Mouse (Mus musculus) spleen, postnatal 4 days (tissue): ENCODE data around the gene Degs2.

Source experiments
- DNase-seq, 2 experiments: peaks; one replicate each; pipeline ENCODE4 v3.0.0; 2022; ENCODE audit warnings: low spot score in 2 of 2

Degs2 gene

DNA sequence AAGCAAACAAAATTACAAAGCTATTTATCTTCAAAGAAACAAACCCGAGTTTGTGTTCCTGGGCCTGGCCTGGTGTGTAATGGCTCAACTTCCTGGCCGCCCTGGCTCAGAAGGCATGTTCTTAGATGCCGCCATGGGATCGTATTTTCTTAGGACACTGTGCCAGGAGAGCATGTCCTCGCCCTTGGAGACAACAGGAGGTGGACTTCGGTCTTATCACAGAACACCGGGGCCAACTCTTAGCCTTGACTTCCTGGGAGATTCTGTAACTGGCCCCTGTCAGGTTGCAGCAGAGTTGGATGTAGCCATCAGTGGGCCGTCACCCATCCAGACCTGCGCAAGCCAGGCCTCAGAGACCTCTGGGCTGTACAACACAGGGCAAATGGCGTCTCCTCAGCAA is 2.5 kb downstream of the Degs2 start:
- DNase-seq, result no peak

DNA sequence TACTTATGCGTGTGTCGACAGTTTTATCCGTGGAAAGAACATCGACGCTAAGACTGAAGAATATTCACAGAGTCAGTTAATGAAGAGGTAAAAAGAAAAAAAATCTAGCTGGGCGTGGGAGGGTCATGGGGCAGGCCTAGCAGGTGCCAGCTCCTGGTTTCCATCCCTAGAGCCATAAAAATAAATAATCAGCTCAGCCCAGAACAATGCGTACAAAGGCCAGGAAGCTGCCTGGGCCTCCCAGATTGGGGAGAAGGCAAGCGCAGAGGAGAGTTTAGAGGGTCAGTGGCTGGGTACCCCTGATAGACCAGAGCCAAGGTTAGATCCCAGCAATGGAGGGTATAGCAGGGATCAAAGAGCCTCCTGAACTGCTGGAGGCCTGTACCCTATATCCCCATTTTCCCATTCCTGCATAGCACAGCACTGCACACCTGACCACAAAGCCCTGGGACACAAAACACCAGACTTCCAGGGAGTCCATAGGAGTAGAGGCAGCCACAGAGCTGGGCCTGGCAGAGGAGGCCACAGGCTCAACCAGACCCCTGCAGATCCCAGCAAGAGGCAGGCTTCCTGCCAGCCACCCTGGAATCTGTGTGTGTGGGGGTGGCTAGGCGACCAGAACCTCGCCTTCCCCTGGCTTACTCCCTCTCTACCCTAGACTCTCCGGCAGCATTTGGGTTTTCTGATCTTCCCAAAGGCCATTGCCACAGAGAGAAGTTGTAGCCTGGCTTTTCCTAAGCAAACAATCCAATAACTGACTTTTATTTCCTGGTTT is 3.2 kb downstream of the Degs2 start:
- no peak for DNase-seq

GRCm38 (mm10) chr12:108694223-108694622 is 7.9 kb downstream of the Degs2 start:
- DNase-seq, result no peak

DNA sequence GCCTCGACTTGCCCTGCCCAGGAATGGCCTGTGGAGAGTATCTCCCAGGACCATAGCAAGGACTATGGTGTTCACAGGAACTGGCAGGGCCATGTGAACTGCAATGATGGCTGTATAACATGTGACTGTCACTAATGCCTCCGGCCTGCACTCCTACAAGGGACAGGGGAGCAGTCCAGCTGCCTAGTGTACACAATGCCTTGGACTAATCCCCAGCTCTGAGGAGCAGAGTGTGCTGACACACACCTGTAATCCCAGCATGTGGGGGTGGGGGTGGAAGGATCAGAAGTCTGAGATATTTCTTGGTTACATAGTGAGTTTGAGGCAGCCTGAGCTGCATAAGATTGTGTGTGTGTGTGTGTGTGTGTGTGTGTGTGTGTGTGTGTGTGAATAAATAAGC is 8.5 kb downstream of the Degs2 start:
- no peak for DNase-seq

DNA sequence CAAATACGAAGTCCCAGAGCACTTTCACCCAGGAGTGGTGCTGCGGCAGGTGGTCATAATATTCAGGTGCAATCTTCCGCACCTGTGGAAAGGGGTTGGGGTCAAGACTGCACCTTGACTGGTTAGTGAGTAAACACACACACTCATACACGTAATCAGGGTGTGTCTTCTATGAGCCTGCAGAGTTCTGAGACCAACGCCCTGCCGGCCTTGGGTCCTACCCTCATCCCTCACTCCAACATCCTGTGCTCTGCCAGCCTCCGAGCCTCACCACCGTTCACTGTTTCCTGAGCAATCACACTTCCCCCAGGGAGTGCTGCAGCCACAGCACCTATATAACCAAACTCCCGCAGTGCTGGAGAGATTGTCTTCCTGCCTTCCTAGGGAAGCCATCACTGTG is 11.6 kb downstream of the Degs2 start:
- DNase-seq, result no peak

- no peak for DNase-seq
Measured at GRCm38 (mm10) chr12:108689167-108689566, 12.9 kb downstream of the Degs2 start.

- DNase-seq, result no peak
Measured at GRCm38 (mm10) chr12:108686926-108687325, 15.2 kb downstream of the Degs2 start.

DNA sequence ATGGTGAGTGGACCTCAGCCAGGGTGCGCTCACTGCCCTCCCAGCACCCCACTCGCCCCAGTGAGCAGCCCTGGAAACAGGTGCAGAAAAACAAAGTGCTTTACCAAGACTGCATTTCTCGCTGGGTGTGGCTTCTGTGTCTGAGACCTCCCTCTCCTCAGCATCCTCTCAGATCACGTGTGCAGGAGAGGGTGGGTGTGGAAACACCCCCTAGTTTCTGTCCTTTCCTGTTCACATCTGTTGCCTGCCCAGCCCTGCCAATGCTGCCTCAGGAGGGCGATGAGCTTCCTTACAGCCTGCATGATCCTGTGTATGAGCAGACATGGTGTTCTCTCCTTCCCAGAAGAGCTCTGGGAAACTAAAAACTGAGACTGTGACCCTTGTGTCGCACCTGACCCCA is 15.7 kb downstream of the Degs2 start:
- DNase-seq, result no peak

- DNase-seq, result no peak
Measured at GRCm38 (mm10) chr12:108682240-108683023, 19.7 kb downstream of the Degs2 start.

DNA sequence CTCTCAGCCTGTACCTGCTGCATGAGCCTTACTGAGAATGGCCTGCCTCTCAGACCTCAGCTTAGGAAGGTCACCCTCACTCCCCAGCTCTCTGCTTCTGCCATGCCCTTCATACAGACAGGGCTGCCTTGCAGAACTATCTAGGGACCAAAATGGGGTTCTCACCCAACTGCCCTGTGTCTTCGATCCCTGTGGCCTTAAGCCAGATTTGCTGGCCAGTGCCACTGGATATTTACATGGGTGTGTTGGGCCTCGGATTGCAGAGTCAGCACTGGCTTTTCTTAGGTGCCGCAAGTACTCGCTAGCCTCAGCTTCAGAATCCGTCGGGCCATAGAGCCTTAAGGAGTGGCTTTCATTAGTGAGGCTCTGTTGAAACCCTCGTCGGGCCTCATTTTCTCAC is 21.3 kb downstream of the Degs2 start:
- DNase-seq, result no peak

DNA sequence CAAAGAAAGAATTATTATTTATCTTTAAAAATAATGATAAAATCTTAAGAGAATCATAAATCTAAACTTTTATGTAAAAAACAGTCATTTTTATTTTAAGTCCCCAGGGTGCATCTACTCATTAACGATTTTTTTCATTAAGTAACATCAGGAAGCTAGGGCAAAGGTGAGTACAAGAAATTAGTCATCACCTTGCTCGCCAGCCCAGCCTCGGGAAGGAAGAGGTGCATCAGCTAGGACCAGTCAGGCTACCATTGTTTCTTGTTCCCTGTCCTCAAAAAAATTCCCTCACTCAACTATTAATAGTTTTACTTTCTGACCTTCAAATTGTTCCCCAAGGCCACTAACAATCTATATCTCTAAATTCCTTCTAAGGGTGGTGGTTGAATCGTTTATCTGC is 23.7 kb downstream of the Degs2 start:
- no peak for DNase-seq

GRCm38 (mm10) chr12:108677116-108677515 is 25.0 kb downstream of the Degs2 start:
- DNase-seq, result no peak

DNA sequence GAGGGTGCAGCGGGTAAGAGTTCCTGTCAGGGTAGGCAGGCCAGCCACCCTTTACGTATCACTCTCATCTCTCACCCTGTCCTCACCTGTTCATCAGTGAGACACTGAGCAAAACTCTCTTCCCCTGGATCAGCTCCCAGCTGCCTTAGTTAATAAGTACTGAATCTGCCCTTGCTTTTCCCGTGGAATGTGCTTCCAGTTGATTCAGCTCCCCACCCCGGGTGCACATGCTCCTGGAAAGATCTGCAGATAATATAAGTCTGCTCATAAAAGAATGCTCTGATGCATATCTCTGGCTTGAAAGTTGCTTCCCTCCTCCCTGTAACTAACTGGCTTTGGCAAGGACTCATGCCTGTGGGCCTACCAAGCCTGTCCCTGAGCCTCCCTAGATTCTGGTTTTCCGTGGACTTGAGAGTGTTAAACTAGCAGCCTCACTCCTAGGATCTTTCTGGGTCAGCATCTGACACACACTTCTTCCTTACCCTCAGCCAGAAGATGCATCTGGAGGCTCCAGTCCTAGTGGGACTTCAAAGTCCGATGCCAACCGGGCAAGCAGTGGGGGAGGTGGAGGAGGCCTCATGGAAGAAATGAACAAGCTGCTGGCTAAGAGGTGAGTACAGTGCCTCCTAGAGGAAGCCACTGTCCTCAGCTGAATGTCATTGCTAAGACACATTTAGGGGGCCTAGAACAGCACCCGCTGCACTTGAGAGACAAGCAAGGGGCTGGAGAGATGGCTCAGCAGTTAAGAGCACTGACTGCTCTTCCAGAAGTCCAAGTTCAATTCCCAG is 26.3 kb downstream of the Degs2 start:
- DNase-seq, result no peak

- no peak for DNase-seq
Measured at GRCm38 (mm10) chr12:108674916-108675315, 27.2 kb downstream of the Degs2 start.

DNA sequence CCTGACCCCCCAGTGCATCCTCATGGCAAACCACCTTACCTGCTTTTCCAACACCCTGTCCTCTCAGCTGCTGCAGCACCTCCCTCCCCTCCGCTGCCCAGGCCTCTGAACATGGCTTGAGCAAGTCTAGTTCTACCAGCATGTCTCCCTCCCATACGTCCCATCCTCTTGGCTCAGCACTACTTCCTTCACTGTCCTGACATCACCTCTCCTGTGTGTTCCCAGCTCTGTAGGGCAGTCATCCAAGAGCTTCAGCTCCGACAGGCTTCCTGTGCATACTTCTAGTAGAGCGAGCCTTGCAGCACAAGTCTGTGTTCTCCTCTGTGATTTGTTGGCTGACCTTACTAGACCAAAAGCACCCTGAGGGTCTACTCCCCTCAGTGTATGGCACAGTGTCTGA is 27.6 kb downstream of the Degs2 start:
- DNase-seq, result no peak

DNA sequence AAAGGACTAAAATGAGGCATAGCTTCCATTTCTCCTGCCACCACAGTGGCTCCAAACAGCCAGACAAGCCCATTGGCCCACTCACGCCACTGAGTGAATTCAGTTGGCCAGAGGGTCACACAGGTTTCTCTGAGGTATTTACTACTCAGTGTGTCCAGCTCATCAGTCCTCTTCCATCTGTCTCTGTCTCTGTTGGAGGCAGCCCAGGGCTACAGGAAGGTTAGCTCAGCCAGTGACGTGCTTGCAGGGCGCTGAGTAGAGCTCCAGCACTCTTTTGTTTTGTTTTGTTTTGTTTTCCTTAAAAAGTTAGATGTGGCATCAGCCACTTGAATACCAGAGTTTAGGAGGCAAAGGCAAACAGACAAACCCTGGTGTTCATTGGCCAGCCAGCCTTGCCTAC is 28.6 kb downstream of the Degs2 start:
- DNase-seq, result no peak

DNA sequence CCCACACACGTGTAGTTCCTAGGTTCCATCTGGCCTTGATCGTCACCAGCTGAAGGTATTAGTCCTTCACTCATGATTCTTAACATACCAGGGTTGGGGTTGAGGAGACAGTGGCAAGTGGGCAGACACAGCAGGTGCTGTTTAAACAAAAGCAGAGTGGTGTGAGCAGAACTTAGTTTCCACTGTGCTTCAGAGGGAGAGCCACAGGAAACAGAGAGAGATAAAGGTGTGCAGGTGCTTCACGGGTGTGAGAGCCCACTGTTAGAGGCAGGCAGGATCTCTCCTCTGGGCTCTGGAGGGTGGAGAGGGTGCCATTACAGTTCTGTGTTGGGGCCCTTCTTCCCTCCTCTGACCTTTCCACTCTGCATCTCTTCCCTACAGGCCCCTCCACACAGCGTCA is 29.2 kb downstream of the Degs2 start:
- DNase-seq, result no peak

DNA sequence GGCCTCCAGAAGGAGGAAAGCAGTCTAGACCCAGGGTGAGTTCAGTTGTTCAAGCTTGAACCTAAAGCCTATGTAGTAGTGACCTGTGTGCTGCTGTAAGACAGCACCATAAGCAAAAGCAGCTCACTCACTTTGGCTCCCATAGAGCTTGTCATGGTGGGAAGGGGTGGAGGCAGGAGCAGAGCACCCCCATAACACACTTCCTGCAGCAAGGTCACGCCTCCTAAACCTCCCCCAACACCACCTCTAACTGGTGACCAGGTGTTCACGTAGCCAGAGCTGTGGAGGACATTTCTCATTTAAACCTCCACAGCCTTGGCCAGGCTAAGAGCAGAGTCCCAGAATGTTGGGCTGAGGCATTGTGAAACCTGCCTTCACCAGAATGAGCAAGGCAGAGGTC is 30.6 kb downstream of the Degs2 start:
- no peak for DNase-seq

GRCm38 (mm10) chr12:108668606-108669235 is 33.4 kb downstream of the Degs2 start:
- no peak for DNase-seq

GRCm38 (mm10) chr12:108657350-108657749 is 44.8 kb downstream of the Degs2 start:
- peak; percentile 44 to 78 for DNase-seq

GRCm38 (mm10) chr12:108653358-108654335 is 48.5 kb downstream of the Degs2 start:
- no peak for DNase-seq
